Mouse (Mus musculus) liver, embryonic 12.5 days (tissue): Measurements from ENCODE around the gene 1700028P14Rik. TPM values are rescaled to one million over a fixed set of nuclear protein-coding genes. Genes with fewer than 3 reads are reported as not detected.

Experiments used
- ATAC-seq: fragments of 200-750 bp; cut with Nextera tagmentation; 2 replicates; pipeline ENCODE4 v1.8.0; 2017; ENCODE audit warnings: moderate number of reproducible peaks, mild to moderate bottlenecking, moderate library complexity
- H3K27ac ChIP-seq: fragments of 300-500 bp; sonication (generic); 2 replicates; pipeline ENCODE4 v1.5.1; 2016; ENCODE audit warnings: mild to moderate bottlenecking
- H3K27me3 ChIP-seq: fragments of 300-500 bp; sonication (generic); replicated peaks from 2 replicates; pipeline ENCODE4 v1.6.1; 2016; ENCODE audit warnings: mild to moderate bottlenecking, moderate library complexity
- H3K36me3 ChIP-seq: fragments of 300-500 bp; sonication (generic); 2 replicates; pipeline ENCODE4 v1.6.1; 2016; ENCODE audit warnings: mild to moderate bottlenecking, moderate library complexity
- H3K4me1 ChIP-seq: fragments of 300-500 bp; sonication (generic); 2 replicates; pipeline ENCODE4 v1.6.1; 2016
- H3K4me2 ChIP-seq: fragments of 300-500 bp; sonication (generic); 2 replicates; pipeline ENCODE4 v1.6.1; 2016; ENCODE audit warnings: mild to moderate bottlenecking, moderate library complexity
- H3K4me3 ChIP-seq: fragments of 300-500 bp; sonication (generic); 2 replicates; pipeline ENCODE4 v1.5.1; 2016; ENCODE audit warnings: mild to moderate bottlenecking, moderate library complexity
- H3K9ac ChIP-seq: fragments of 300-500 bp; sonication (generic); 2 replicates; pipeline ENCODE4 v1.6.1; 2016; ENCODE audit warnings: mild to moderate bottlenecking, moderate library complexity
- H3K9me3 ChIP-seq: fragments of 300-500 bp; sonication (generic); replicated peaks from 2 replicates; pipeline ENCODE4 v1.6.1; 2016; ENCODE audit warnings: mild to moderate bottlenecking, moderate library complexity
- WGBS: fragments of 180-500 bp; shearing (Covaris S2); methylation state at CpG from one replicate; pipeline ENCODE4 v1.1.7; 2016; ENCODE audit not compliant: insufficient replicate concordance; 5-methylcytosine and 5-hydroxymethylcytosine counted together
- polyA plus RNA-seq: library from polyadenylated mRNA; unstranded; fragments of >200 nt; fragmentation: Nextera tagmentation; extraction: Ambion mirVana; gene quantifications from 2 replicates; pipeline ENCODE4 v1.2.1, GENCODE M21; 2016

Gene 1700028P14Rik
- polyA plus RNA-seq, 1 experiment from 2014 or later: not detected

DNA sequence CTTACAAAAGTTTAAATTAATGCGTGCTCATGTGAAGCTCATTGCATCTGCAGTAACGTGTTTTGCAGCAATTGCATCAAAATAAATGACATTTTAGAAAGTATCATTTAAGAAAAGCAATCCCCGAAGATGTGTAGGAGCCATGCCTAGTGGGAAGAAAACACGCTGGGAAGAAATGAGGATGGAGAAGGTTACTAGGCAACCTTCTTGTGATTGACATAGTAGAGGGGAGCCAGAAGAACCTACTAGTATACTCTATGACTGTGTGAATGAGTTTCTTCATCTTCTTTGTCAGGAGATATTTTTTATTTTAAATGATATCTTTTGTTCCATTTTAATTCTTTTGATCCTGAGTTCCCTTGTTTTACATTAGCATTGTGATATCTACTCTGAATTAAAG is 5.7 kb upstream of the 1700028P14Rik start:
- H3K36me3 ChIP-seq: no peaks in the 10 kb centered on the region
- H3K4me1 ChIP-seq: no peaks in the 10 kb centered on the region
- no peaks in the 10 kb centered on the region for H3K27me3 ChIP-seq
- H3K9me3 ChIP-seq: no peaks in the 10 kb centered on the region
- H3K9ac ChIP-seq: no peak overlapping the region
- no peak for ATAC-seq
- H3K27ac ChIP-seq: no peak overlapping the region
- no peak overlapping the region for H3K4me3 ChIP-seq
- H3K4me2 ChIP-seq: no peak overlapping the region
- WGBS: 52% methylated on average over 4 of the region's 4 CpGs

DNA sequence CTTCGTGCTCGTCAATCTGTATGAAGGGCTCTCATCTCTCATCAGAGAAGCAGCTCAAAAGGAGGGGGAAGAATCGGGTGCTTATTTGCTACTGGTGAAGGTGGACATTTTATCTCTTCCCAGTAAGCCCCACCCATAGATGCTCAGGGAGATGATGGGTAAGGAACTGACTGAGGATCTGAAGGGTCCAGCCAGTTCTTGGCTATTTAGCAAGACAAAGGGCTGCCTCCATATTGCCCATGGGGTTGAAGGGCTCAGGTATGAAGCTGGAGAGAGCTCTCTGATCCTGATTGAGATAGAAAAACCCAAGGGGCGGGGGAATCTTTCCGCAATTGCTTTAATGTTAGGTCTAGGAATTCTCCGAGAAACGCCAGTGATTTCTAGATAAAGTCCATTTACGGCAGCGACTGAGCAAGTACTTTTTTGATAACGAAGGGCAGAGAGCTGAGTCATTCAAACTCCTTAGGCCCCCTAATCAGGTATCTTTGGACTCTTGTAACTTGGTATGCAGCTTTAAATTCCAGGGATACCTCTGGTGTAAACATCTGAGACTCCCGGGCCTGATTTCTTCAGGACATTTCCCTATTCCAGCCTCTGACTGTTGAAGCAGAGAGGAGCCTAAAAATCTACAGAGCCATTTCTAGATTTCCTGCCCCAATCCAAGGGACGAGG is 4.8 kb upstream of the 1700028P14Rik start:
- ATAC-seq: no peak
- 37% methylated on average over 12 of the region's 12 CpGs for WGBS

DNA sequence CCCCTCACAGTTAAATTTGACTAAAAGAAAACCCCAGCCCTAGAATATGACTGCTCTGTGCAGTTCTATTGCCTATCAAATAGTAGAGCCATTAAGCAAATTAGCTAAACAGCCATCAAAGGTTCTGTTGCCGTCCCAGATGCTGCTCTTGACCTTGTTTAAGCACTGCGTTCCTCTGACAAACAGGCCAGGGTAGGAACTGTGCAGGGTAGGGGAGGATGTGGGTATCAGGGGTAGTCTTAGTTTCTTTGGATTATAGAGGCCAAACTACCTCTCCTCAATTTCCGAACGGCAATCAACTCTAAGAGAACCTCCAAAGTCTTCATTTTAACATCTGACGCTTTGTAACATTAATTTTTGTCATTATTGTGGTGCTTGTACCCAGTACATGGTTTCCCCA is 542 bp upstream of the 1700028P14Rik start:
- Histone ChIP-seq H3K4me2 (no peak overlapping the region), H3K9me3 (no peaks in the 10 kb centered on the region), H3K27ac (no peak overlapping the region), H3K4me3 (no peak overlapping the region), H3K9ac (no peak overlapping the region), H3K4me1 (no peaks in the 10 kb centered on the region), H3K36me3 (no peaks in the 10 kb centered on the region), H3K27me3 (no peaks in the 10 kb centered on the region)
- WGBS: 78% methylated on average over 5 of the region's 5 CpGs
- ATAC-seq: no peak

More for the DNA sequence above, 4.8 kb upstream of the 1700028P14Rik start:
- Histone ChIP-seq H3K9me3 (no peaks in the 10 kb centered on the region), H3K4me2 (no peak overlapping the region), H3K27ac (no peak overlapping the region), H3K4me1 (no peaks in the 10 kb centered on the region), H3K36me3 (no peaks in the 10 kb centered on the region), H3K27me3 (no peaks in the 10 kb centered on the region), H3K9ac (no peak overlapping the region), H3K4me3 (no peak overlapping the region)

GRCm38 (mm10) chr19:23647308-23647707 is 5.3 kb downstream of the 1700028P14Rik start:
- WGBS: 75% methylated on average over 7 of the region's 7 CpGs
- Histone ChIP-seq H3K27ac (no peak overlapping the region), H3K27me3 (no peaks in the 10 kb centered on the region), H3K36me3 (no peaks in the 10 kb centered on the region), H3K4me2 (no peak overlapping the region), H3K9me3 (no peaks in the 10 kb centered on the region), H3K4me3 (no peak overlapping the region), H3K9ac (no peak overlapping the region), H3K4me1 (no peaks in the 10 kb centered on the region)
- no peak for ATAC-seq

GRCm38 (mm10) chr19:23645347-23645746 is 7.3 kb downstream of the 1700028P14Rik start:
- no peak for ATAC-seq
- no peaks in the 10 kb centered on the region for H3K36me3 ChIP-seq
- 67% methylated on average over 7 of the region's 7 CpGs for WGBS
- H3K9ac ChIP-seq: no peak overlapping the region
- no peak overlapping the region for H3K27ac ChIP-seq
- H3K9me3 ChIP-seq: no peaks in the 10 kb centered on the region
- H3K27me3 ChIP-seq: no peaks in the 10 kb centered on the region
- no peak overlapping the region for H3K4me3 ChIP-seq
- H3K4me1 ChIP-seq: no peaks in the 10 kb centered on the region
- H3K4me2 ChIP-seq: no peak overlapping the region

DNA sequence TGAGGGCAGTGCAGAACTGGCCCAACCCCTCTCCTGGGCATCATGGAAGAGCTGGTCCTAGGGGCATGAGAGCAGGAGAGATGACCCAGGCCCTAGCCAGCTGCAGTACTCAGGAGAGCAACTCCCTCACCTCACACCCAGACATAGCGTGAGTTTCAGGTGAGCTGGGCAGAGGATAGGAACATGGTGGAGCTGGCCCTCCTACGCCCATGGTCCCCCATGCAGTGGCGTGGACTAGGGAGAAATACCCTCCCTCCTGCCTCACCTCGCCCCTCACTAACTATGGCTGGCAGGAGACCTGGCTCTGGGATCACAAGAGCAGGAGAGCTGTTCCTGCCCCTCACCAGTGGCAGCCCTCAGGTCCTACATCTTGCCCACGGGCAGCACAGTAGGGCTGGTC is 8.8 kb downstream of the 1700028P14Rik start:
- Histone ChIP-seq H3K4me2 (no peak overlapping the region), H3K9ac (no peak overlapping the region), H3K4me3 (no peak overlapping the region), H3K27ac (no peak overlapping the region), H3K27me3 (no peaks in the 10 kb centered on the region), H3K4me1 (no peaks in the 10 kb centered on the region), H3K36me3 (no peaks in the 10 kb centered on the region), H3K9me3 (no peaks in the 10 kb centered on the region)
- no peak for ATAC-seq
- WGBS: 66% methylated on average over 5 of the region's 5 CpGs

- no peak overlapping the region for H3K4me3 ChIP-seq
- no peak overlapping the region for H3K9ac ChIP-seq
- WGBS: 66% methylated on average over 5 of the region's 5 CpGs
- H3K27ac ChIP-seq: no peak overlapping the region
- H3K9me3 ChIP-seq: no peaks in the 10 kb centered on the region
- H3K27me3 ChIP-seq: no peaks in the 10 kb centered on the region
- ATAC-seq: no peak
- H3K36me3 ChIP-seq: no peaks in the 10 kb centered on the region
- H3K4me1 ChIP-seq: no peaks in the 10 kb centered on the region
- no peak overlapping the region for H3K4me2 ChIP-seq
These were observed 15.8 kb downstream of the 1700028P14Rik start for GRCm38 (mm10) chr19:23636786-23637185.

DNA sequence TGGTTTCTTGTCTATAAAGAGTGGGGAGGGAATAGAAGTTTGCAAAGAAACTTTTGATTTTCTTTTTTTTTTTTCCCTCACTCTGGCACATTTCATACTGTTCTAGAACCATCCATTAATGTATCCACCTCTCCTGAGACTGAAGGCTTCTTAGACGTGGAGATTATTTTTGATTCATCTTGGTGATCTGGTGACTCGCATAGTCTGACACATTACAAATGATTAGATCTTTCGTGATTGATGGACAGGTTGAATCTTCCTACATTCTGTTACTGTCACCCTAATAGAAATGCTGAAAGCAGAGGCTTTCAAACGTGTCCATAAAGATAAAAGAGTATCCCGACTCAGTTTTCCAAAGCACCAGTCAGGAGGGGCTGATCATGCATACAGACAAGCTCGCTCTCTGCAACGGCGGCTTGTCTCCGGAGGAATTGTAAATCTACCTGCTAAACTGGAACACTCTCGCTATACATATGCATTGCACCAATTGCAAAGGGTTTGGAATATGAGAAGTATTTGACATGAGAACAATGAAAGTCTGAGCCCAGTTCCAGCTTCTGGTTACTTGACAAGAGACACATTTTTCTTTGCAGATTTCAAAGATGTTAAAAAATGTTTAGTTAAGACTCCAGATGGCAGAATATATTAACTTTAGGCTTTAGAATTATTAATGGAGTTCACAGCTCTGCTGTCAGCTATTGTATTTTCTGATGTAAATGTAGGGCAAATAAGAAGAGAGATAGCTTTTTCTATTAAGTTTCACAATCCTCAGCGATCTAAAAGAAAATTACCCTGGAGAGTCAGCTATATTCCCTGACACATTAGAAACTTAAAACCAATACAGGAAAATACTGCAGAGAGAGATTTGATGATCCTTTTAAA is 20.8 kb downstream of the 1700028P14Rik start:
- Histone ChIP-seq H3K9me3 (no peaks in the 10 kb centered on the region), H3K27me3 (no peaks in the 10 kb centered on the region), H3K36me3 (no peaks in the 10 kb centered on the region), H3K4me2 (no peak overlapping the region), H3K4me3 (no peak overlapping the region), H3K27ac (no peak overlapping the region), H3K4me1 (no peaks in the 10 kb centered on the region), H3K9ac (no peak overlapping the region)
- no peak for ATAC-seq
- WGBS: 69% methylated on average over 11 of the region's 11 CpGs

DNA sequence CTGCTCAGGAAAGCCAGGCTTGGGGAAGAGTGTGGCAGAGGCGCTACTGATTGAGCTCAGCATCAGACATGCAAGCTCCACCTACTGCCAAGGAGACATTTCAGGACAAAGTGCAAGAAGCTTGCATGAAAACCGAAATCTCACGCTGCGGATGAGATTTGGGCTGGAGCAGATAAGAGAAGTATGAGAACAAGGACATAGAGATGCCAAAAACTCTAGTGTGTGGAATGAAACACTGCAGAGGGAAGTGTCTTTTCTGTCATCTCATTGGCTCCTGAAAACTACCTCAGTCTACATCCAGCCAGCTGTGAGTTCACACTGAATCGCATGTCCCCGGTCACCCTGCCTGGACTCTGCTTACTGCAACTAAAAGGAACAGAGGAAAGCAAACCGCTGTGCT is 38.3 kb downstream of the 1700028P14Rik start:
- H3K4me2 ChIP-seq: no peak overlapping the region
- H3K27ac ChIP-seq: no peak overlapping the region
- no peaks in the 10 kb centered on the region for H3K36me3 ChIP-seq
- no peak overlapping the region for H3K4me3 ChIP-seq
- no peaks in the 10 kb centered on the region for H3K4me1 ChIP-seq
- ATAC-seq: no peak
- WGBS: 75% methylated on average over 7 of the region's 7 CpGs
- H3K9ac ChIP-seq: no peak overlapping the region
- H3K27me3 ChIP-seq: no peaks in the 10 kb centered on the region
- no peaks in the 10 kb centered on the region for H3K9me3 ChIP-seq

- ATAC-seq: no peak
- Histone ChIP-seq H3K9me3 (no peaks in the 10 kb centered on the region), H3K9ac (no peak overlapping the region), H3K4me3 (no peak overlapping the region), H3K27me3 (no peaks in the 10 kb centered on the region), H3K27ac (no peak overlapping the region), H3K4me1 (no peaks in the 10 kb centered on the region), H3K4me2 (no peak overlapping the region), H3K36me3 (no peaks in the 10 kb centered on the region)
- WGBS: 51% methylated on average over 4 of the region's 4 CpGs
These were observed 42.9 kb downstream of the 1700028P14Rik start for GRCm38 (mm10) chr19:23609724-23610123.

DNA sequence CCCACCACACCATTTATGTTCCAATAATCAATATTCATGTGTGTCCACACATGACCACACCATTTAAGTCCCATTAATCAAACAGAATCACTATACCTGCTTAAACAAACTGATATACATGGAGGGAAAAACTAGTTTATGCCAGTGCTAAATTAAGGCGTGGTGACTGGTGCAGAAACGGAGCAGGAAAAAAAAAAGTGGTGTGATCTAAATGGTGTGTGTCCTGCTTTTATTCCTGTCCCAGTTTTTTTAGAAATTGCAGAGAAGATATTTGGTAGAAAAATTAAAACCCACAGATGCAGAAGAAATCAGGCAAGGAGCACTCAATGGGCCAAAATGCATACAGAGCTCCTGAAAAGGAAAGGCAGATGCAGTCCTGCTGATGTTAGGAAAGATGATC is 44.7 kb downstream of the 1700028P14Rik start:
- Histone ChIP-seq H3K27ac (no peak overlapping the region), H3K4me2 (no peak overlapping the region), H3K9me3 (no peaks in the 10 kb centered on the region), H3K36me3 (no peaks in the 10 kb centered on the region), H3K27me3 (no peaks in the 10 kb centered on the region), H3K4me1 (no peaks in the 10 kb centered on the region), H3K9ac (no peak overlapping the region), H3K4me3 (no peak overlapping the region)
- WGBS: 74% methylated on average over 2 of the region's 2 CpGs
- no peak for ATAC-seq

- no peak for ATAC-seq
- H3K27ac ChIP-seq: no peak overlapping the region
These were observed 57.7 kb downstream of the 1700028P14Rik start for GRCm38 (mm10) chr19:23594950-23595349.

More at GRCm38 (mm10) chr19:23594950-23595349, 57.7 kb downstream of the 1700028P14Rik start:
- Histone ChIP-seq H3K27me3 (no peaks in the 10 kb centered on the region), H3K9ac (no peak overlapping the region), H3K9me3 (no peaks in the 10 kb centered on the region), H3K4me1 (no peaks in the 10 kb centered on the region), H3K36me3 (no peaks in the 10 kb centered on the region), H3K4me3 (no peak overlapping the region), H3K4me2 (no peak overlapping the region)
- WGBS: 72% methylated on average over 3 of the region's 3 CpGs
